Mouse (Mus musculus): ENCODE measurements around the gene Gramd2. TPM values are rescaled to one million over a fixed set of nuclear protein-coding genes. Genes with fewer than 3 reads are reported as not detected.
A peak's percentile ranks its signal among the peaks of the same experiment; 100 is the strongest.

The Gramd2 gene
- total and polyA plus RNA-seq, 2 experiments from 2014 or later, result 5.3 to 5.7 TPM

DNA sequence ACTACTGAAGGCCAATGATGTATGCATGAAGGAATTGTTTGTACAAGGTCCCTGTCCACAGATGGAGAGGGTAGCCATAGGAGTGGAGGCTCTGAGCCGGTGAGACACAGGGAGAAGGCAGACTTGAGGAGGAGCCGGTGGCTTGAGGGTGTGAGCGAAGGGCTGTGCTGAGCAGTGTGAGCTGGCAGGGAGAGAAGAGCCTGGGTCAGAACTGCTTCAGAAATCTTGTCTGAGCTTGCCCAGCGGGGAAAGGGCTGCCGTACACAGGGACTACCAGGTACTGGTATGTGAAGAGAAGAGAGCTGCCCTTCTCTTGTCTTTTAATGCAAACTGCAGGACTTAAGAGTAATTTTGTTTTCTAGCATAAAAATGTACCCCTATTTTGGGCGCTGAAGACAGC, 53.1 kb downstream of the Gramd2 start:
- Histone ChIP-seq H3K9me3 (ENCODE audit: low read length) (no peaks in the 10 kb centered on the region), H3K36me3 (ENCODE audit: insufficient read depth) (peaks cover 3% of the 10 kb centered on the region; the same call in 1 of the 2 replicates), H3K4me1 (ENCODE audit: insufficient read depth) (no peaks in the 10 kb centered on the region), H3K4me2 (ENCODE audit: low read depth) (no peak overlapping the region), H3K27ac (ENCODE audit: low read depth, low read length) (no peak overlapping the region), H3K4me3 (ENCODE audit: low read depth, low read length) (no peak overlapping the region), H3K9ac (no peak overlapping the region), H3K27me3 (ENCODE audit: insufficient read depth, low read length) (no peaks in the 10 kb centered on the region)
- no peak for TF ChIP-seq CTCF (IDR thresholded peaks at IDR 0.05; ENCODE audit: low read depth)
- 80% methylated on average over 6 of the region's 6 CpGs for WGBS
- ATAC-seq (no peak), DNase-seq (no peak)

DNA sequence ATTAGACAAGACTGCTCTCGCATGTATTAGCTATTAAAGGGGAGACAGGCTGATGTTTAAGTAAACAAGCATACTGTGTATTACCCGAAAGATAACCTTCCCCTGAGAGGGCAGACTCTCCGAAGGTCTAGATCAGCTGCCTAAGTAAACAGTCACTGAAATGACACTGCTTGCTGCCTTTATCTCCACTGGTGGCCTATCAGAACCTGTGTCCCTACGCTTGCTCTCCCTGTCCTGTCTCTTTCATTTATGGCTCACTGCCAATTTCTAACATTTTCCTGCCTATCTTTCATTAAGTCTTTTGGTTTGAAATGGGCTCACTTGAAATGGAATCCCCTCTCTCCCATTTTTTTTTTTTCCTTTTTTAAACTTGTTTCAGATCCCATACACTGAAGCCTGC, 55.5 kb downstream of the Gramd2 start:
- Histone ChIP-seq H3K9ac (no peak overlapping the region), H3K4me2 (ENCODE audit: low read depth) (no peak overlapping the region), H3K27ac (ENCODE audit: low read depth, low read length) (no peak overlapping the region), H3K4me3 (ENCODE audit: low read depth, low read length) (no peak overlapping the region), H3K27me3 (ENCODE audit: insufficient read depth, low read length) (no peaks in the 10 kb centered on the region), H3K36me3 (ENCODE audit: insufficient read depth) (peaks cover 3% of the 10 kb centered on the region; the same call in 1 of the 2 replicates), H3K9me3 (ENCODE audit: low read length) (no peaks in the 10 kb centered on the region), H3K4me1 (ENCODE audit: insufficient read depth) (no peaks in the 10 kb centered on the region)
- WGBS, result 69% methylated on average over 4 of the region's 4 CpGs
- no peak for DNase-seq
- no peak for TF ChIP-seq CTCF (IDR thresholded peaks at IDR 0.05; ENCODE audit: low read depth)
- ATAC-seq, result no peak

DNA sequence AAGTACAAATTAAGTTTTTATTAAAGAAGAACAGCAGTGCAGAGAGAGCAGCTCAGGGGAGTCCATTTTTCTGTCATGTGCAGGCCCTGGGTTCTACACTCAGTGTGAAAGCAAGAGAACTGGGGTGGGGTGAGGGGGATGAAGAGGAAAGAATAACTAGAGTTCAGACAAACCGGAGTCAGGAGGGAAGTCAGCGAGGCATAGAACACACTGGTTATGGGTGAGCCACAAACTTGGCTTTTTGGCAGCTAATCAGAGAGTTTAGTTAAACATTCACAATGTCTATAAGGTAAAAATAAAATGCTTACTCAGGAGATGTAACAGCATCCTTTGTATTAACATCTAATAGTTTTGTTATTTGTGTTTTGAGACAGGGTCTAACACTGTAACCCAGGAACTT, 60.6 kb downstream of the Gramd2 start:
- 95% methylated on average over 2 of the region's 2 CpGs for WGBS
- TF ChIP-seq CTCF (IDR thresholded peaks at IDR 0.05; ENCODE audit: low read depth), result no peak
- no peak overlapping the region for H3K4me3 ChIP-seq (ENCODE audit: low read depth, low read length)
- peaks cover 3% of the 10 kb centered on the region; the same call in 1 of the 2 replicates for H3K36me3 ChIP-seq (ENCODE audit: insufficient read depth)
- no peaks in the 10 kb centered on the region for H3K9me3 ChIP-seq (ENCODE audit: low read length)
- H3K27me3 ChIP-seq (ENCODE audit: insufficient read depth, low read length), result no peaks in the 10 kb centered on the region
- ATAC-seq (no peak), DNase-seq (no peak)
- H3K4me1 ChIP-seq (ENCODE audit: insufficient read depth), result no peaks in the 10 kb centered on the region
- H3K9ac ChIP-seq, result no peak overlapping the region
- H3K4me2 ChIP-seq (ENCODE audit: low read depth), result no peak overlapping the region
- H3K27ac ChIP-seq (ENCODE audit: low read depth, low read length), result no peak overlapping the region

DNA sequence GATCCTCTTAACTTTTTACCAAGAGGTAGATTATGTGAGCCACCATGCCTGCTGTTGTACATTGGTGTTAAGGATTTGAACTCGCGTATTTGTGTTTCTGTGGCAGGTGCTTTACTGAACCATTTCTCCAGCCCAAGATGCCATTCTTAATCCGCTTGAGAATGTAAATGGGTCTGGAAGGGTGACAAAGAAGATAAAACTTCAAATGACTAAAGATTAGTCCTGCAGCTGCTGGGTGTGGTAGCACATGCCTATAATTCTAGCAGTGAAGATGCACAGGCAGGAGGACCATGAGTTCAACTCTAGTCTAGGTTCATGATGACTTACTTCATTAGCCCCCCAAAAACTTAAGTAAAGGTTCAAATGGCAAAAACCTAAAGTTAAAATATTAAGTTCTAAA, 64.0 kb downstream of the Gramd2 start:
- Histone ChIP-seq H3K27ac (ENCODE audit: low read depth, low read length) (no peak overlapping the region), H3K9me3 (ENCODE audit: low read length) (no peaks in the 10 kb centered on the region), H3K27me3 (ENCODE audit: insufficient read depth, low read length) (no peaks in the 10 kb centered on the region), H3K9ac (no peak overlapping the region), H3K4me2 (ENCODE audit: low read depth) (no peak overlapping the region), H3K36me3 (ENCODE audit: insufficient read depth) (no peaks in the 10 kb centered on the region), H3K4me1 (ENCODE audit: insufficient read depth) (no peaks in the 10 kb centered on the region), H3K4me3 (ENCODE audit: low read depth, low read length) (no peak overlapping the region)
- no peak for ATAC-seq
- no peak for TF ChIP-seq CTCF (IDR thresholded peaks at IDR 0.05; ENCODE audit: low read depth)
- no peak for DNase-seq
- 95% methylated on average over 3 of the region's 3 CpGs for whole genome bisulfite sequencing

DNA sequence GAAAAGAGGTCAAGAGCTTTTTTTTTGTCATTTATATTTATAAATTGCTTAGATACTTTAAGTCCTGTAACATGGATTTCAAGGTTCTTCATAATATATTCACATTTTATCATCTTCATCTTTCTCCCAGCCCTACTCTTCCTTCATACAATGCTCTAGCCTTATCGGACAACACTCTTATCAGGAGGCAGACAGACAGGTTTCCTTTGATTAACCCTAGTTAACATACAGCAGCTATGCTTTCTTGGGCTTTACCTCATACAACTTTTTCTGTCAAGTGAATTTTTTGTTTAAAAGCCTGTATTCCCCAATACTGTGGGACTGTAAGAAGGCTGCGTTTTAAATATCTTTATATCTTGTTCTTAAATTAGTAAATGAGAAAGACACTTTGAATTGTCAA, 68.4 kb downstream of the Gramd2 start:
- TF ChIP-seq CTCF (IDR thresholded peaks at IDR 0.05; ENCODE audit: low read depth), result no peak
- 97% methylated on average over 2 of the region's 2 CpGs for WGBS
- no peaks in the 10 kb centered on the region for H3K9me3 ChIP-seq (ENCODE audit: low read length)
- ATAC-seq (no peak), DNase-seq (no peak)
- H3K4me2 ChIP-seq (ENCODE audit: low read depth), result no peak overlapping the region
- H3K4me3 ChIP-seq (ENCODE audit: low read depth, low read length), result no peak overlapping the region
- no peaks in the 10 kb centered on the region for H3K27me3 ChIP-seq (ENCODE audit: insufficient read depth, low read length)
- no peak overlapping the region for H3K9ac ChIP-seq
- H3K4me1 ChIP-seq (ENCODE audit: insufficient read depth), result peaks cover 13% of the 10 kb centered on the region; the same call in 1 of the 2 replicates
- no peak overlapping the region for H3K27ac ChIP-seq (ENCODE audit: low read depth, low read length)
- H3K36me3 ChIP-seq (ENCODE audit: insufficient read depth), result no peaks in the 10 kb centered on the region

DNA sequence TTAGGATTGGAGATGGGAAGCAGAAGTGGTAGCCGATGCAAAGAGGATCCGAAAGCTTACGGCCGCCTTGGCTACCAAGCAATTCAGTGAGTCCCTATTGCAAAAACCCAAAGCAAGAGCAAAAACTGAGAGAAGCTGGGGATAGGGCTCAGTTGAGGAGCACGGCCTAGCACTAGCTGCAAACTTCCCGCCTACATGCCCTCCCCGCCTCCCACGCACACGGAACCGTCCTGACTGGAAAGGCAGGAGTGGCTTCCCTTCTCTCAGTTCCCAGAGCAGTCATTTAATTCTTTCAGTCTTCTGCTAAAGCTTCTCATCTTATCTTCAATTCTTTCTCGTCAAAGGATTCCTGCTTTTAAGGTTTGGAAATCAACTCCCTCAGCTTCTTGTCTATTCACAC, 69.0 kb downstream of the Gramd2 start:
- no peak overlapping the region for H3K4me2 ChIP-seq (ENCODE audit: low read depth)
- H3K27me3 ChIP-seq (ENCODE audit: insufficient read depth, low read length), result no peaks in the 10 kb centered on the region
- ATAC-seq (no peak), DNase-seq (no peak)
- WGBS, result 91% methylated on average over 11 of the region's 11 CpGs
- H3K9me3 ChIP-seq (ENCODE audit: low read length), result no peaks in the 10 kb centered on the region
- H3K4me3 ChIP-seq (ENCODE audit: low read depth, low read length), result no peak overlapping the region
- H3K9ac ChIP-seq, result no peak overlapping the region
- no peak for TF ChIP-seq CTCF (IDR thresholded peaks at IDR 0.05; ENCODE audit: low read depth)
- no peak overlapping the region for H3K27ac ChIP-seq (ENCODE audit: low read depth, low read length)
- no peaks in the 10 kb centered on the region for H3K36me3 ChIP-seq (ENCODE audit: insufficient read depth)
- peaks cover 17% of the 10 kb centered on the region for H3K4me1 ChIP-seq (ENCODE audit: insufficient read depth)

DNA sequence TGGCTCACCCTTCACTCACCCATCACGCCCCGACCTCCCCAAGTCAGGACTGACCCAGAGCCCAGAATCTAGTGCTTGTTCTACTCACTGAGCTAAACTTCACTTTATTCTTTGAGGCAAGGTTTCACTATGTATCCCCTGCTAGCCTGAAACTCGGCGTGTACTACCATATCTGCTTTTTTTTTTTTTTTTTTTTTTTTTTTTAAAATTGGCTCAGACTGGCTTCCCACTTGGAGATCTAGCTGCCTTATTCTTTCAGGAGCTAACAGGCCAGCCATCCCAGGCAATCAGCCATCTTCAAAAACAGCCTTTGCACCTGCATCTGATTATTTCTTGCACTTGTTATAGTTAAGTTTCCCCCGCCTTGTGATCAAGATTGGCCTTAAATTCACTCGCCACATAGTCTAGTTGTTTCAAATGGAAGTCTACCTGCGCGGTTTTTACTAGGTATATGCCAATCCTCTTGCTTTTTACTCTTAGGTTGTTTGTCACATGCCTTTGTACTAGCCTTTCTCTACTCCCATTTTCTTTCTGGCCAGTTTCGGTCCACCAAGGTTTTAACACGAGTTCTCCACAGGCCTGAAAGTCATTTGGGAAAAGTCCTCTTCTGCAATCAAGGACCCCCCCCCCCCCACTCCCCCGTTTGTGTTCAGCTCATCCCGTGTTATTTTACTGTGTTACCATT, 69.8 kb downstream of the Gramd2 start:
- no peak for ATAC-seq
- Histone ChIP-seq H3K9ac (peak overlapping the region; percentile 68), H3K36me3 (ENCODE audit: insufficient read depth) (no peaks in the 10 kb centered on the region), H3K27me3 (ENCODE audit: insufficient read depth, low read length) (no peaks in the 10 kb centered on the region), H3K9me3 (ENCODE audit: low read length) (no peaks in the 10 kb centered on the region), H3K4me2 (ENCODE audit: low read depth) (peak overlapping the region; percentile 68), H3K4me1 (ENCODE audit: insufficient read depth) (peaks cover 20% of the 10 kb centered on the region), H3K27ac (ENCODE audit: low read depth, low read length) (peak overlapping the region; percentile 92), H3K4me3 (ENCODE audit: low read depth, low read length) (peak overlapping the region; percentile 96)
- DNase-seq, result peak; percentile 29
- TF ChIP-seq CTCF (IDR thresholded peaks at IDR 0.05; ENCODE audit: low read depth), result no peak
- WGBS, result 33% methylated on average over 12 of the region's 12 CpGs
